Mouse (Mus musculus): Measurements from ENCODE around the gene Ift81. TPM values are rescaled to one million over a fixed set of nuclear protein-coding genes. Genes with fewer than 3 reads are reported as not detected.

The Ift81 gene
- polyA plus RNA-seq, 1 experiment, result 3.4 TPM

DNA sequence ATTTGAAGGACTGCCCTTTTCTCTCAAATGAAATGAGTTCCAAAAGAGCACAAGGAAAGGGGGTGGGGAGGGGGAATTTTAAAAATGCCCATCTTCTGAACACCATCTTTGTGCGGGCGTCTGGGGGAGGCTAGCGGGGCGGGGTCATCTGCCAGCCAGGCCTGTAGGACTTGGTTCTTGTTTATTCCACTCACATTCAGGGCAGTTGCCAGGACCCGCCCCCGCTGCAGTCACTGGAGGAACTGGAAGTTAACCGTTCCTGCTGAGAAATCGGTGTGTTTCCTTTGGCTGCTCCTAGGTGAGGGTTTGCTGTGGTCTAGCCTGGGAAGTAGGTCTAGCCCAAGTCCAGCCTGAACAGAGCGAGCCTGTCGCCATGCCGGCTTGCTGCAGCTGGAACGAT lies 29.4 kb upstream of the Ift81 start, which contains the start of gene P2rx7:
TSS of gene P2rx7 (plus strand) at position 211 of the 400 bp plus-strand sequence.
- no peaks in the 10 kb centered on the region for H3K4me1 ChIP-seq (ENCODE audit: control insufficient read depth, insufficient read depth, low read length)
- no peaks in the 10 kb centered on the region for H3K27me3 ChIP-seq (replicated peaks; ENCODE audit: control insufficient read depth, insufficient read depth, low read length)
- no peaks in the 10 kb centered on the region for H3K36me3 ChIP-seq (ENCODE audit: control insufficient read depth, insufficient read depth, low read length)
- peak; percentile 64 for DNase-seq
- no peak for TF ChIP-seq POLR2A (IDR thresholded peaks at IDR 0.05; ENCODE audit: low read depth, low read length)
- TF ChIP-seq CTCF (conservative IDR thresholded peaks at IDR 0.05; ENCODE audit: insufficient read depth, insufficient read length, low read depth, low read length), result no peak
- 50% methylated on average over 12 of the region's 12 CpGs for WGBS
- peak within 1 kb of the TSS; percentile 35 for H3K4me3 ChIP-seq (ENCODE audit: insufficient read depth, low read depth, low read length)
- peak within 1 kb of the TSS; percentile 2; the same call in 1 of the 2 replicates for H3K27ac ChIP-seq (ENCODE audit: insufficient read depth, low read depth, low read length)

DNA sequence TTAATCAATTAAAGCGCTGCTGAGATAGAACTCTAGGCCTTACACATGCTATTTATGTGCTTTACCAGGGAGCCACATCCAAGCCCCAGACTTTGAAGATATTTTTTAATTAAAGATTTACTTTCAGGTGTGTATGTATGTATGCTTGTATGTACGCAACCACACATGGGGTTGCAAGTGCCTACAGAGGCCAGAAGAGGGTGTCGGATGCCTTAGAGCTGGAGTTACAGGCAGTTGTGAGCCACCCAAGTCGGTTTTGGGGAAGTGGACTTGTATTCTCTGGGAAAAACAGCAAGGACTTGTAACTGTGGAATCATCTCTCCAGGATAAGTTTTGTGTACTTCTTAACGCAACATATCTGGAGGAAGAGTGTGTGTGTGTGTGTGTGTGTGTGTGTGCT lies 25.7 kb upstream of the Ift81 start:
- Histone ChIP-seq H3K4me3 (ENCODE audit: insufficient read depth, low read depth, low read length) (no peak overlapping the region), H3K27ac (ENCODE audit: insufficient read depth, low read depth, low read length) (no peak overlapping the region), H3K4me1 (ENCODE audit: control insufficient read depth, insufficient read depth, low read length) (no peaks in the 10 kb centered on the region), H3K27me3 (replicated peaks; ENCODE audit: control insufficient read depth, insufficient read depth, low read length) (no peaks in the 10 kb centered on the region), H3K36me3 (ENCODE audit: control insufficient read depth, insufficient read depth, low read length) (no peaks in the 10 kb centered on the region)
- TF ChIP-seq CTCF (conservative IDR thresholded peaks at IDR 0.05; ENCODE audit: insufficient read depth, insufficient read length, low read depth, low read length) (peak; percentile 26; the same call in 1 of the 2 replicates), POLR2A (IDR thresholded peaks at IDR 0.05; ENCODE audit: low read depth, low read length) (no peak)
- 88% methylated on average over 5 of the region's 5 CpGs for WGBS
- DNase-seq, result no peak

DNA sequence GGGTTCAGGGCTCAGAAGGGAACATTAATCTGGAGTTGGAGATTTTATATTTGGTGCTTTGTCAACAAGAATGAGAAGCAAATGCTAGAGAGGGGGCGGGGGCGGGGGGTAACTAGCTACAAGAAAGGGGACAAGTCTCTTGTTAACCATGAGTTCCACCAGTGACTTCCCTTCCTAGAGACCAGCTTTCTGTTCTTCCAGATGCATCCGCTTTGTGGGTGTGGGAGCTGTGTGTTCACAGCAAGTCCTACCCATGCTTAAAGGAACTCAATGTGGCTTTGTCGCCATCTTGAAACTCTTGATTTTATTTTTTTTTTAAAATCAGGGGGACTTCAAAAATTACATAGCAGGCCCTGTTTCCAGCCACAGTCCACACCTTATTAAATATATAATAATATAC lies 25.2 kb upstream of the Ift81 start:
- H3K27ac ChIP-seq (ENCODE audit: insufficient read depth, low read depth, low read length), result no peak overlapping the region
- WGBS, result 90% methylated on average over 4 of the region's 4 CpGs
- no peaks in the 10 kb centered on the region for H3K4me1 ChIP-seq (ENCODE audit: control insufficient read depth, insufficient read depth, low read length)
- no peak for DNase-seq
- no peaks in the 10 kb centered on the region for H3K36me3 ChIP-seq (ENCODE audit: control insufficient read depth, insufficient read depth, low read length)
- no peaks in the 10 kb centered on the region for H3K27me3 ChIP-seq (replicated peaks; ENCODE audit: control insufficient read depth, insufficient read depth, low read length)
- no peak overlapping the region for H3K4me3 ChIP-seq (ENCODE audit: insufficient read depth, low read depth, low read length)
- TF ChIP-seq CTCF (conservative IDR thresholded peaks at IDR 0.05; ENCODE audit: insufficient read depth, insufficient read length, low read depth, low read length) (no peak), POLR2A (IDR thresholded peaks at IDR 0.05; ENCODE audit: low read depth, low read length) (no peak)

DNA sequence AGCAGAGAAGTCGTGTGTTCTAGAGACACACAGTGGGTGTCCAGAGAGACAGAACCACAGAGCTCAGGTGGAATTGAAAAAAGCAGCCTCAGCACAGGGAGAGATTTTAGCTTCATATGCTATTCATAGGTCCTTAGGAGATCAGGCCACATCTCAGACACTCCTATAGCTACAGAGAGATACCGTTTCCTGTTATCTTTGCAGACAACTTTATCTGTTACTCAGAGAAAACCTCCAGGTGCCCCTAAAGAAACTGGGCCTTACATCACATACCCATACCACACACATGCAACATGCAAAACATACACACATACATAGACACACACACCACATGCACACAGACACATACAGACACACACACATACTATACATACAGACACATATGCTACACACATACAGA lies 24.0 kb upstream of the Ift81 start:
- DNase-seq, result no peak
- Histone ChIP-seq H3K4me3 (ENCODE audit: insufficient read depth, low read depth, low read length) (no peak overlapping the region), H3K27ac (ENCODE audit: insufficient read depth, low read depth, low read length) (no peak overlapping the region), H3K27me3 (replicated peaks; ENCODE audit: control insufficient read depth, insufficient read depth, low read length) (no peaks in the 10 kb centered on the region), H3K4me1 (ENCODE audit: control insufficient read depth, insufficient read depth, low read length) (no peaks in the 10 kb centered on the region), H3K36me3 (ENCODE audit: control insufficient read depth, insufficient read depth, low read length) (no peaks in the 10 kb centered on the region)
- WGBS, result 88% methylated on average over 2 of the region's 2 CpGs
- no peak for TF ChIP-seq POLR2A (IDR thresholded peaks at IDR 0.05; ENCODE audit: low read depth, low read length)

DNA sequence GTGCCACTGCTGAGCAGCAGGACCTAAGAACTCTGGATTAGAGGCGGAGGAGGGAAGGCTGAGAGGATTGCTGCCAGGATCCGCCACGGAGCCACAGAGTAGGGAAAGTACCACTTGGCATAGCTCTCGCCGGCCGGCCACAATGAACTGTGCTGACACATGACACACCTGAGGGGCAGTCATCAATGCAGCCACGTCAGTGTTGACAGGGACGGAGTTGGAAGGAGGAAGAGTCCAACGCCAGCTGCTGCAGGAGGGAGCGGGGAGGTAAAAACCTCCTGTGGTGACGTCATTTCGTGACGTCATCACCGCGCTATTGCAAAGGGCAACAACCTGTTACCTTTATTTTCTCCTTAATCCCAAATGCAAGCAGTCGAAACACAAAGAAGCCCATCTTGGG lies 22.6 kb upstream of the Ift81 start:
- Histone ChIP-seq H3K36me3 (ENCODE audit: control insufficient read depth, insufficient read depth, low read length) (no peaks in the 10 kb centered on the region), H3K27me3 (replicated peaks; ENCODE audit: control insufficient read depth, insufficient read depth, low read length) (no peaks in the 10 kb centered on the region), H3K27ac (ENCODE audit: insufficient read depth, low read depth, low read length) (no peak overlapping the region), H3K4me3 (ENCODE audit: insufficient read depth, low read depth, low read length) (no peak overlapping the region), H3K4me1 (ENCODE audit: control insufficient read depth, insufficient read depth, low read length) (no peaks in the 10 kb centered on the region)
- TF ChIP-seq POLR2A (IDR thresholded peaks at IDR 0.05; ENCODE audit: low read depth, low read length), result no peak
- TF ChIP-seq CTCF (conservative IDR thresholded peaks at IDR 0.05; ENCODE audit: insufficient read depth, insufficient read length, low read depth, low read length), result no peak
- 37% methylated on average over 16 of the region's 16 CpGs for WGBS
- no peak for DNase-seq

DNA sequence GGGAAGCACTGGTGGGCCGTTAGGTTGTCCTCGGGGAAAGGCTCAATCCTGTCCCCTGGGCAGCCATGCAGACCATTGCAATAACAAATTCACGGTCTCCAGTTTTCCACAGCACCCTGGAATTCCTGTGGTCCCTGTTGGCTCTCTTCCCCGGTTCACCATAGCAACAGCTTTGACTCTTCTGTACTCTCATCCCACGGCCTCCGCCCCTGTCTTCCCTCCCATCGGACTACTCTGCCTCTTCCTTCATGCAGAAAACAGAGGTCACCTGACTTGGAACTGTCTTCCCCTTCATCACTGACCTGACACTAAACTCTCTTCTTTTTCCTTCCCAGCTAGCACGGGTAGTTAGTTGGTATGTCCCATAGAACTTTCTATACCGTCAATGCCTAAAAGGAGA lies 22.0 kb upstream of the Ift81 start:
- TF ChIP-seq CTCF (conservative IDR thresholded peaks at IDR 0.05; ENCODE audit: insufficient read depth, insufficient read length, low read depth, low read length) (no peak), POLR2A (IDR thresholded peaks at IDR 0.05; ENCODE audit: low read depth, low read length) (no peak)
- Histone ChIP-seq H3K36me3 (ENCODE audit: control insufficient read depth, insufficient read depth, low read length) (no peaks in the 10 kb centered on the region), H3K4me3 (ENCODE audit: insufficient read depth, low read depth, low read length) (no peak overlapping the region), H3K4me1 (ENCODE audit: control insufficient read depth, insufficient read depth, low read length) (no peaks in the 10 kb centered on the region), H3K27ac (ENCODE audit: insufficient read depth, low read depth, low read length) (no peak overlapping the region), H3K27me3 (replicated peaks; ENCODE audit: control insufficient read depth, insufficient read depth, low read length) (no peaks in the 10 kb centered on the region)
- DNase-seq, result peak; percentile 27
- 36% methylated on average over 9 of the region's 9 CpGs for WGBS

DNA sequence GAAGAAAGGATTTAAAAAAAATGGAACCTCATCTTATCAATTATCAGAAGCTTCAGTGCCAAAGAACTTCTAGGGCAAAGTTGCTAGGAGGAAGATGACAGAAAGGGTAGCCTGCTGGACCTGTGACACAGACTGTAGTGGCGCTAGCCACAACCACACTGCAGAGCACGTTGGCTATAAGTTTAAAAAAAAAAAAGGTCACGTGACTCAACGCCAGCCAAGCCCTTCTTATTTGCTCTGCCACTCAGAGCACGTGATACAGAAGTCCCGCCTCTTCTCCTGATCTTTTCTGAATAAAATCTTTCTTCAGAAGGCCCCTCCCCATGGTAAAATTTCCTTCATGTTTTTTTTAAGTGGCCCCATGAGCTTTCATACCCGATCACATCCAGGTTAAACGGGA lies 20.9 kb upstream of the Ift81 start:
- DNase-seq, result no peak
- H3K4me1 ChIP-seq (ENCODE audit: control insufficient read depth, insufficient read depth, low read length), result no peaks in the 10 kb centered on the region
- no peak overlapping the region for H3K4me3 ChIP-seq (ENCODE audit: insufficient read depth, low read depth, low read length)
- TF ChIP-seq CTCF (conservative IDR thresholded peaks at IDR 0.05; ENCODE audit: insufficient read depth, insufficient read length, low read depth, low read length), result no peak
- no peak for TF ChIP-seq POLR2A (IDR thresholded peaks at IDR 0.05; ENCODE audit: low read depth, low read length)
- no peaks in the 10 kb centered on the region for H3K36me3 ChIP-seq (ENCODE audit: control insufficient read depth, insufficient read depth, low read length)
- H3K27ac ChIP-seq (ENCODE audit: insufficient read depth, low read depth, low read length), result no peak overlapping the region
- H3K27me3 ChIP-seq (replicated peaks; ENCODE audit: control insufficient read depth, insufficient read depth, low read length), result no peaks in the 10 kb centered on the region
- WGBS, result 85% methylated on average over 8 of the region's 8 CpGs

DNA sequence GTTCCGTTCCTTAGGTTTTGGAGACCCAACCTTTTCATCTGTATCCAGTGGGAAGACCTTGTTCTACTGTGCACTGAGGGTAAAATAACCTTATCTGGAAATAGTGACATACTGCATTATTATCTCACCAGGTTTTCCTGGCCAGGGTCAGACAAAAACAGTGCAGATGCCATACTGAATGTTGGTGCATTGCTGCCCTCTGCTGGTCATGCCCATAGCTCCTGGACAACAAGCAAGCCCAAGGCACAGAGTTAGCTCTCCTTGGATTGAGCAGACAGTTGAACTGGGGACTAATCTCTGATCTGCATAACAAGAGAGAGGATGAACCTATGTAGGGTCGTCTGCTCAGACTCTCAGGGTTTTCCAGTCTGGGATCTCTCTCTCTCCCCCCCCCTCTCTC lies 12.9 kb upstream of the Ift81 start:
- Histone ChIP-seq H3K27ac (ENCODE audit: insufficient read depth, low read depth, low read length) (no peak overlapping the region), H3K36me3 (ENCODE audit: control insufficient read depth, insufficient read depth, low read length) (no peaks in the 10 kb centered on the region), H3K4me3 (ENCODE audit: insufficient read depth, low read depth, low read length) (no peak overlapping the region), H3K4me1 (ENCODE audit: control insufficient read depth, insufficient read depth, low read length) (no peaks in the 10 kb centered on the region), H3K27me3 (replicated peaks; ENCODE audit: control insufficient read depth, insufficient read depth, low read length) (no peaks in the 10 kb centered on the region)
- TF ChIP-seq CTCF (conservative IDR thresholded peaks at IDR 0.05; ENCODE audit: insufficient read depth, insufficient read length, low read depth, low read length) (peak; percentile 99), POLR2A (IDR thresholded peaks at IDR 0.05; ENCODE audit: low read depth, low read length) (no peak)
- peak; percentile 89 for DNase-seq
- WGBS, result 46% methylated on average over 2 of the region's 2 CpGs

Data from kidney, adult 2 months (tissue).